Mouse (Mus musculus) midbrain, embryonic 11.5 days (tissue): ENCODE measurements around the gene Sf3a2. TPM values are rescaled to one million over a fixed set of nuclear protein-coding genes. Genes with fewer than 3 reads are reported as not detected.

Experiments
- ATAC-seq: fragments of 200-750 bp; cut with Nextera tagmentation; 2 replicates; pipeline ENCODE4 v1.8.0; 2017; ENCODE audit warnings: moderate TSS enrichment, moderate library complexity; ENCODE audit not compliant: low FRiP score
- DNase-seq: peaks from one replicate; pipeline ENCODE4 v3.0.0; 2015; ENCODE audit warnings: low spot score; ENCODE audit errors: missing footprints
- H3K27ac ChIP-seq: fragments of 300-500 bp; sonication (generic); 2 replicates; pipeline ENCODE4 v1.5.1; 2014; ENCODE audit warnings: low read depth, low read length
- H3K27me3 ChIP-seq: fragments of 300-500 bp; sonication (generic); 2 replicates; pipeline ENCODE4 v1.6.1; 2014; ENCODE audit warnings: mild to moderate bottlenecking, low read length, moderate library complexity, mixed read lengths; ENCODE audit not compliant: control insufficient read depth, insufficient read depth
- H3K36me3 ChIP-seq: fragments of 300-500 bp; sonication (generic); 2 replicates; pipeline ENCODE4 v1.6.1; 2014; ENCODE audit warnings: mild to moderate bottlenecking, low read length, moderate library complexity, mixed read lengths; ENCODE audit not compliant: control insufficient read depth, insufficient read depth
- H3K4me1 ChIP-seq: fragments of 300-500 bp; sonication (generic); 2 replicates; pipeline ENCODE4 v1.6.1; 2014; ENCODE audit warnings: low read length; ENCODE audit not compliant: control insufficient read depth, insufficient read depth
- H3K4me2 ChIP-seq: fragments of 300-500 bp; sonication (generic); 2 replicates; pipeline ENCODE4 v1.6.1; 2014; ENCODE audit warnings: mild to moderate bottlenecking, moderate library complexity
- H3K4me3 ChIP-seq: fragments of 300-500 bp; sonication (generic); 2 replicates; pipeline ENCODE4 v1.5.1; 2014; ENCODE audit warnings: low read depth, low read length
- H3K9ac ChIP-seq: fragments of 300-500 bp; sonication (generic); 2 replicates; pipeline ENCODE4 v1.6.1; 2014; ENCODE audit warnings: low read length
- H3K9me3 ChIP-seq: fragments of 300-500 bp; sonication (generic); 2 replicates; pipeline ENCODE4 v1.6.1; 2016; ENCODE audit warnings: low read length; ENCODE audit not compliant: control insufficient read depth
- WGBS: fragments of 180-500 bp; shearing (Covaris S2); extraction: QIAGEN DNeasy Blood & Tissue Kit; methylation state at CpG from one replicate; pipeline ENCODE4 v1.1.7; 2014; 5-methylcytosine and 5-hydroxymethylcytosine counted together
- polyA plus RNA-seq: library from polyadenylated mRNA; unstranded; fragments of >200 nt; fragmentation: Nextera tagmentation; extraction: Ambion mirVana; gene quantifications from 2 replicates; pipeline ENCODE4 v1.2.1, GENCODE M21; 2014

Sf3a2 gene
- polyA plus RNA-seq, 1 experiment from 2014 or later: 104 TPM

DNA sequence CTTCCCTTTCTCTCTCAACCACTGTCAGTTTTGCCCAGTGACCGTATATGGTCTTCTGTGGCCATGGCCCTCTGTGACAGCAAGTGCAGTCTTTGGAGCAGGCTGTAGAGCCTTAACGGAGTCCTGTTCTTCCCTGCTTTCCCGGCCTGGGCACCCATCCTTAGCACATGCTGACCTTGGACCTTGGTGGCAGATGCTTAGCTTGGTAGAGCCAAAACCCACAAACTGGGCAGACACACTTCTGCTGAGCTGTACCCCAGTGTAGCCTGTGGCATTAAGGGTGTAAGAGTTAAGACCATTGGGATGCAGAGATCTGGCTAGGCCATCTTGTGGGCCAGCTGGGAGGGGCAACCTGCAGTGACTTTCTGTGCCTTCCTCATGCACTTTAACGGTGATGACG, 24.2 kb upstream of the Sf3a2 start:
- no peaks in the 10 kb centered on the region for H3K27me3 ChIP-seq
- ATAC-seq (no peak), DNase-seq (no peak)
- no peak overlapping the region for H3K4me2 ChIP-seq
- peaks cover 21% of the 10 kb centered on the region for H3K36me3 ChIP-seq
- no peaks in the 10 kb centered on the region for H3K4me1 ChIP-seq
- no peak overlapping the region for H3K4me3 ChIP-seq
- no peaks in the 10 kb centered on the region for H3K9me3 ChIP-seq
- no peak overlapping the region for H3K27ac ChIP-seq
- 92% methylated on average over 5 of the region's 5 CpGs for WGBS
- H3K9ac ChIP-seq: no peak overlapping the region

- Histone ChIP-seq H3K4me2 (no peak overlapping the region), H3K27ac (no peak overlapping the region), H3K4me1 (no peaks in the 10 kb centered on the region), H3K27me3 (no peaks in the 10 kb centered on the region), H3K36me3 (peaks cover 19% of the 10 kb centered on the region), H3K9ac (no peak overlapping the region), H3K9me3 (no peaks in the 10 kb centered on the region), H3K4me3 (no peak overlapping the region)
- DNase-seq (peak; percentile 97), ATAC-seq (no peak)
- WGBS: 78% methylated on average over 2 of the region's 2 CpGs
Observed at GRCm38 (mm10) chr10:80774549-80774948, 23.4 kb upstream of the Sf3a2 start.

GRCm38 (mm10) chr10:80774981-80775380, 23.0 kb upstream of the Sf3a2 start:
- no peak for ATAC-seq
- 92% methylated on average over 4 of the region's 4 CpGs for WGBS

DNA sequence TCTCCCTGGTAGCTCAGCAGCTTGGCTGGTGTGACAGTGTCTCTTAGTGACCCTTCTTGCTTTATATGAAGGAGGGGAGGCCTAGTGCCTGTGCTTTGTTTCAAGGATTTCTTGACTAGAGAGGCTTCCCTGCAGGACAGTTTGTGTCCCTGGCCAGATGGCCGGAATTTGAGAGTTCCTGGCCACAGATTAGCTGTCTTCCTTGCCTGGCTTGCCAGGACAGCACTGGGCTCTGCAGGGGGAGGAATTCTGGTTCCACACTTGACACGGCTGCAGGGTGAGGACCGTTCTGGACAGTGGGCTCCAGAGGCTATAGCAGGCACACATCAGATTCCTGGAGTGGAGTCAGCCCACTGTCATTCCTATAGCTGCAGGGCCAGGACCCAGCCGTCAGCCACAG, 22.3 kb upstream of the Sf3a2 start:
- DNase-seq (no peak), ATAC-seq (no peak)
- Histone ChIP-seq H3K4me1 (no peaks in the 10 kb centered on the region), H3K9ac (no peak overlapping the region), H3K4me3 (no peak overlapping the region), H3K4me2 (no peak overlapping the region), H3K9me3 (no peaks in the 10 kb centered on the region), H3K36me3 (peaks cover 13% of the 10 kb centered on the region), H3K27me3 (no peaks in the 10 kb centered on the region), H3K27ac (no peak overlapping the region)
- WGBS: 96% methylated on average over 4 of the region's 4 CpGs

More at GRCm38 (mm10) chr10:80774981-80775380, 23.0 kb upstream of the Sf3a2 start:
- Histone ChIP-seq H3K4me2 (no peak overlapping the region), H3K9ac (no peak overlapping the region), H3K9me3 (no peaks in the 10 kb centered on the region), H3K27ac (no peak overlapping the region), H3K36me3 (peaks cover 17% of the 10 kb centered on the region), H3K4me1 (no peaks in the 10 kb centered on the region), H3K4me3 (no peak overlapping the region), H3K27me3 (no peaks in the 10 kb centered on the region)
- DNase-seq: no peak

GRCm38 (mm10) chr10:80776358-80776869, 21.6 kb upstream of the Sf3a2 start:
- no peak for ATAC-seq
- H3K36me3 ChIP-seq: peaks cover 15% of the 10 kb centered on the region

DNA sequence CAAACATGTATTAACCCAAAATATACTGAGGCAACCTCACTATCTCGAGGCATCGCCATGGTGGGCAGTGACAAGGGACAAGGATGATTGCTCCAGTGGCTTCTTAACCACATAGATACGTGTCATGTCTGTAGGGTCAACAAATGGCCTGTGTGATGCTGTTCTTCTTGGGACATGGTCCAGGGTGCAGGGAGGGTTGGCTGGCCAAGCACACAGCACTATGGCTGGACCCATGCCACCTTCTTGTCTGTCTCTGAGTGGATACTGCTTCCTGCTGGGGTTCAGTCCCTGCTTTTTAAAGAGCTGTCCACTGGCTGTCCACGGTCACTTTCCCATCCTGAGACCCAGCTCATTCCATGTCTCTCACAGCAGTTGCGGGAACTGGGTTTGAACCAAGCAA, 20.9 kb upstream of the Sf3a2 start:
- H3K27me3 ChIP-seq: no peaks in the 10 kb centered on the region
- H3K36me3 ChIP-seq: peaks cover 15% of the 10 kb centered on the region
- H3K9me3 ChIP-seq: no peaks in the 10 kb centered on the region
- H3K4me3 ChIP-seq: no peak overlapping the region
- no peak for ATAC-seq
- H3K4me1 ChIP-seq: no peaks in the 10 kb centered on the region
- no peak for DNase-seq
- no peak overlapping the region for H3K4me2 ChIP-seq
- no peak overlapping the region for H3K27ac ChIP-seq
- H3K9ac ChIP-seq: no peak overlapping the region
- WGBS: 93% methylated on average over 5 of the region's 5 CpGs

More at GRCm38 (mm10) chr10:80776358-80776869, 21.6 kb upstream of the Sf3a2 start:
- H3K4me2 ChIP-seq: no peak overlapping the region
- H3K4me3 ChIP-seq: no peak overlapping the region
- no peak for DNase-seq
- H3K27me3 ChIP-seq: no peaks in the 10 kb centered on the region
- WGBS: 83% methylated on average over 6 of the region's 6 CpGs
- no peaks in the 10 kb centered on the region for H3K9me3 ChIP-seq
- H3K9ac ChIP-seq: no peak overlapping the region
- no peaks in the 10 kb centered on the region for H3K4me1 ChIP-seq
- no peak overlapping the region for H3K27ac ChIP-seq

GRCm38 (mm10) chr10:80779565-80779964, 18.4 kb upstream of the Sf3a2 start:
- DNase-seq: no peak
- H3K36me3 ChIP-seq: peaks cover 27% of the 10 kb centered on the region
- no peaks in the 10 kb centered on the region for H3K27me3 ChIP-seq
- ATAC-seq: no peak
- no peaks in the 10 kb centered on the region for H3K9me3 ChIP-seq
- no peak overlapping the region for H3K9ac ChIP-seq
- no peak overlapping the region for H3K4me2 ChIP-seq
- H3K27ac ChIP-seq: no peak overlapping the region
- H3K4me1 ChIP-seq: no peaks in the 10 kb centered on the region
- no peak overlapping the region for H3K4me3 ChIP-seq

DNA sequence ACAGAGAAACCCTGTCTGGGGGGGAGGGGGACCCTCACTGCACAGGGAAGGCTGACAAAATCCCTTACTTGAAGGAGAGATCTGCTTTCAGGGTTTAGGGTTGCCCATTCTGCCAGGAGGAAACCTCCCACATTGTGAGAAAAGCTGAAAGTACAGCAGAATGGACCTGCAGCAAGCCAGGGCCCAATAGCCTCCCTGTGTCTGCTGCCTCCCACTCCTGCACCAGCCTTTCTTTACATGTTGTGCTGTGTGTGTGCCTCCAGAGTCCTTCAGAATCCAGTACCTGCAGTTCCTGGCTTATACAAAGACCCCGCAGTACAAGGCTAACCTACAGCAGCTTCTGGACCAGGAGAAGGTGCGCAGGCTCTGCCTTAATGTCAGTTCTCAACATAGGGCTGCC, 13.7 kb upstream of the Sf3a2 start:
- no peaks in the 10 kb centered on the region for H3K27me3 ChIP-seq
- DNase-seq: no peak
- WGBS: 96% methylated on average over 2 of the region's 2 CpGs
- H3K4me2 ChIP-seq: no peak overlapping the region
- no peaks in the 10 kb centered on the region for H3K4me1 ChIP-seq
- no peak overlapping the region for H3K4me3 ChIP-seq
- no peak overlapping the region for H3K9ac ChIP-seq
- ATAC-seq: no peak
- no peak overlapping the region for H3K27ac ChIP-seq
- no peaks in the 10 kb centered on the region for H3K9me3 ChIP-seq
- H3K36me3 ChIP-seq: peaks cover 46% of the 10 kb centered on the region

GRCm38 (mm10) chr10:80784871-80785270, 13.1 kb upstream of the Sf3a2 start:
- Histone ChIP-seq H3K27ac (no peak overlapping the region), H3K36me3 (peaks cover 46% of the 10 kb centered on the region), H3K9ac (no peak overlapping the region), H3K4me1 (no peaks in the 10 kb centered on the region), H3K9me3 (no peaks in the 10 kb centered on the region), H3K27me3 (no peaks in the 10 kb centered on the region), H3K4me3 (no peak overlapping the region), H3K4me2 (no peak overlapping the region)
- no peak for DNase-seq
- 71% methylated on average over 12 of the region's 12 CpGs for WGBS
- no peak for ATAC-seq

DNA sequence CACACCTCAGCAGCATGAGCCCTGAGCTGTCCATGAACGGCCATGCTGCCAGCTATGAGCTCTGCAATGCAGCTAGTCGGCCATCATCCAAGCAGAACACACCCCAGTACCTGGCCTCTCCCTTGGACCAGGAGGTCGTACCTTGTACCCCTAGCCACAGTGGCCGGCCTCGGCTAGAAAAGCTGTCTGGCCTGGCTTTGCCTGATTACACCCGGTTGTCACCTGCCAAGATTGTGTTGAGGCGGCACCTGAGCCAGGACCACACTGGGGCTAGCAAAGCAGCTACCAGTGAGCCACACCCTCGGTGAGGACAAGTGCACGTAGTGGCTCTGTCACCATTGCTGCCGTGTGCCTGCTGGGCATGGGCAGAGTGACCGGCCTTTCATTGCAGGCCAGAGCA, 12.0 kb upstream of the Sf3a2 start:
- H3K4me3 ChIP-seq: no peak overlapping the region
- ATAC-seq (no peak), DNase-seq (no peak)
- H3K27me3 ChIP-seq: no peaks in the 10 kb centered on the region
- no peaks in the 10 kb centered on the region for H3K9me3 ChIP-seq
- no peak overlapping the region for H3K27ac ChIP-seq
- 91% methylated on average over 11 of the region's 11 CpGs for WGBS
- H3K4me2 ChIP-seq: no peak overlapping the region
- H3K9ac ChIP-seq: no peak overlapping the region
- no peaks in the 10 kb centered on the region for H3K4me1 ChIP-seq
- H3K36me3 ChIP-seq: peaks cover 52% of the 10 kb centered on the region
